Mouse (Mus musculus) neural tube, embryonic 12.5 days (tissue): ENCODE results near the gene Ces5a. TPM values are rescaled to one million over a fixed set of nuclear protein-coding genes. Genes with fewer than 3 reads are reported as not detected.
"Not testable (repeated sequence)": the region's sequence is repeated elsewhere in the genome, so short reads cannot be mapped to it uniquely, and the experiment has no call there.

Source experiments
- ATAC-seq: fragments of 200-750 bp; cut with Nextera tagmentation; 2 replicates; pipeline ENCODE4 v1.8.0; 2017; ENCODE audit warnings: low read depth, mild to moderate bottlenecking, moderate TSS enrichment, moderate library complexity; ENCODE audit not compliant: low FRiP score
- H3K27ac ChIP-seq: fragments of 300-500 bp; sonication (generic); 2 replicates; pipeline ENCODE4 v1.5.1; 2016
- H3K27me3 ChIP-seq: fragments of 300-500 bp; sonication (generic); replicated peaks from 2 replicates; pipeline ENCODE4 v1.6.1; 2016; ENCODE audit warnings: mild to moderate bottlenecking
- H3K36me3 ChIP-seq: fragments of 300-500 bp; sonication (generic); 2 replicates; pipeline ENCODE4 v1.6.1; 2016; ENCODE audit warnings: mild to moderate bottlenecking
- H3K4me1 ChIP-seq: fragments of 300-500 bp; sonication (generic); 2 replicates; pipeline ENCODE4 v1.6.1; 2016
- H3K4me2 ChIP-seq: fragments of 300-500 bp; sonication (generic); replicated peaks from 2 replicates; pipeline ENCODE4 v1.6.1; 2016; ENCODE audit warnings: mild to moderate bottlenecking
- H3K4me3 ChIP-seq: fragments of 300-500 bp; sonication (generic); 2 replicates; pipeline ENCODE4 v1.5.1; 2016
- H3K9ac ChIP-seq: fragments of 300-500 bp; sonication (generic); 2 replicates; pipeline ENCODE4 v1.6.1; 2016; ENCODE audit warnings: mild to moderate bottlenecking
- H3K9me3 ChIP-seq: fragments of 300-500 bp; sonication (generic); 2 replicates; pipeline ENCODE4 v1.6.1; 2016; ENCODE audit warnings: mild to moderate bottlenecking
- WGBS: fragments of 180-500 bp; shearing (Covaris S2); methylation state at CpG from one replicate; pipeline ENCODE4 v1.1.7; 2016; 5-methylcytosine and 5-hydroxymethylcytosine counted together
- polyA plus RNA-seq: library from polyadenylated mRNA; unstranded; fragments of >200 nt; fragmentation: Nextera tagmentation; extraction: Ambion mirVana; gene quantifications from 2 replicates; pipeline ENCODE4 v1.2.1, GENCODE M21; 2016

Ces5a gene
- polyA plus RNA-seq, 1 experiment from 2014 or later: not detected

DNA sequence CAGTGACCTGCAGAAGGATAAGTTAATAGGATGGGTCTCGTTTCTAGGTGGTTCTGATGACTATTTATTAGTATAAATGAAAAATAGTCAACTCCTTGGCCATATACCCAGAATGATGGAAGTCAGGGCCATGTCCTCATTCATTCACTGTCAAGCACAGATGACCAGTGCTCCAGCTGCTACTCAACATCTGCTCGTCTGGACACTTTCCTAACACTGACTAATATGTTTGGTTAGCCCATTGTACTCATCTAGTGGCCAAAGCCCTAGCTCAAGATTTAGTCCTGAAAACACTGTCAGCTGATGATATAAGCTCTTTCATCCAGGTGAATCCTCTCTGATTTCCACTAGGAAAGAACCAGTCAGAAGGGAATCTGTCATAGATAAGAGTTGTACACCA, 24.1 kb upstream of the Ces5a start:
- no peak for ATAC-seq
- 74% methylated on average over 2 of the region's 2 CpGs for WGBS
- H3K4me3 ChIP-seq: no peak overlapping the region
- H3K9ac ChIP-seq: no peak overlapping the region
- no peaks in the 10 kb centered on the region for H3K27me3 ChIP-seq
- H3K36me3 ChIP-seq: no peaks in the 10 kb centered on the region
- H3K4me1 ChIP-seq: no peaks in the 10 kb centered on the region
- 0 out of 2 replicates have a peak, but pooled peaks cover 2% of the 10 kb centered on the region for H3K9me3 ChIP-seq
- no peak overlapping the region for H3K4me2 ChIP-seq
- H3K27ac ChIP-seq: no peak overlapping the region

DNA sequence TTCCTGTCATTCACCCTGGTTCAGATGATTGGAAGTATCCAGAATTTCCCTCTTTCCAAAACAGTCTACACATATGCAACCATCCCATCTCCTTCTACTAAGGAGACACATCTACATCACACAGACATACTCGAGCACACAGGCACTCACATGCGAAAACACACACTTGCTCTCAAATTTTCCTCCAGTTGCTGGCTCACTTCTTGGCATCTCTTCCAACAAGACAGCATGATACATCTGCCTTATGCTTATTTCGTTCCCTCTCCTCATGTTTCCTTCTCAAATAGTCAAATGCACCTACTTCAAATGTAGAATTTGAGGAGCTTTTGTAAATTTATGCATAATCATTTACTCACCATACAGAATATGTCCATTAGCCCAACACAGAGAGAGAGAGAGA, 33.0 kb downstream of the Ces5a start:
- H3K4me2 ChIP-seq: no peak overlapping the region
- no peak for ATAC-seq
- no peaks in the 10 kb centered on the region for H3K27me3 ChIP-seq
- H3K36me3 ChIP-seq: no peaks in the 10 kb centered on the region
- no peak overlapping the region for H3K27ac ChIP-seq
- H3K9ac ChIP-seq: no peak overlapping the region
- no peaks in the 10 kb centered on the region for H3K9me3 ChIP-seq
- 85% methylated on average over 3 of the region's 3 CpGs for WGBS
- H3K4me3 ChIP-seq: no peak overlapping the region
- H3K4me1 ChIP-seq: no peaks in the 10 kb centered on the region

DNA sequence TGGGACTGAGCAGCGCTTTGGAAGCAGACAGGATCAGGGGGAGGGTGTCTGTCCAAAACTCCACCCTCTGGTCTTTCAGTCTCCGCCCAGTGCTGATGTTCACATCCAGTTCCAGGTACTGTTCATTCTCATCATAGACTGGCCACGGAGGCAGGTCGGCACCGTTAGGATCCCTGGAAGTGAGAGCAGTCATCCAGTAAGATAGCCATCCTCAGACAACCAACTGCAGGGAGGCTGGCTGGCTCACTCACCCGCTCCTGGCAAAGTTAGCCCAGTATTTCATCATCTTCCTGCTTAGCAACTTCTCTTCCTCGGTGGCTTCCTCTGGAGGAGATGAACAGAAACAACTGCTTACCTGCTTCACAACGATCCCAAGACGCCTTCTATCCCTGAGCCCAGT, 36.2 kb downstream of the Ces5a start:
- ATAC-seq: no peak
- H3K4me1 ChIP-seq: no peaks in the 10 kb centered on the region
- H3K4me3 ChIP-seq: no peak overlapping the region
- 52% methylated on average over 9 of the region's 9 CpGs for WGBS
- H3K4me2 ChIP-seq: no peak overlapping the region
- H3K9me3 ChIP-seq: no peaks in the 10 kb centered on the region
- H3K27me3 ChIP-seq: no peaks in the 10 kb centered on the region
- H3K9ac ChIP-seq: no peak overlapping the region
- no peak overlapping the region for H3K27ac ChIP-seq
- no peaks in the 10 kb centered on the region for H3K36me3 ChIP-seq

DNA sequence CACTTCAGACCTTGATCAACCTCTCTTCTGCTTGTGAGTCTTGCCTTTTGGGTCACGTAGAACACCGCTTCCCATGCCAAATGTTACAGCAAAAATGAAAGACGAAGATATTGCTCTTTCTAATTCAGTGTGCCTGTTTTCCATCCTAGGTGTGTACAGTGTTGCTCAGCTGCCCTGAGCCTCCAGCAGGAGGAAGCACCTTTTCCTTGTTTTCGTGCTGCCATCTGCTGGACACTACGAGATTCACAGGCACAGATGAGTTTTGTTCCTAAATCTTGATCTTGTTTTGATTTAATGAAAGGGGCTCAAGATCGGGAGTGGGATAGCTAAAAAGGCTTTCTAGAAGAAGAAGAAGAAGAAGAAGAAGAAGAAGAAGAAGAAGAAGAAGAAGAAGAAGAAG, 40.3 kb downstream of the Ces5a start:
- Histone ChIP-seq H3K4me3 (no peak overlapping the region), H3K36me3 (no peaks in the 10 kb centered on the region), H3K27me3 (no peaks in the 10 kb centered on the region), H3K9me3 (no peaks in the 10 kb centered on the region), H3K27ac (no peak overlapping the region), H3K9ac (no peak overlapping the region), H3K4me1 (no peaks in the 10 kb centered on the region), H3K4me2 (no peak overlapping the region)
- WGBS: 22% methylated on average over 6 of the region's 6 CpGs
- ATAC-seq: no peak

DNA sequence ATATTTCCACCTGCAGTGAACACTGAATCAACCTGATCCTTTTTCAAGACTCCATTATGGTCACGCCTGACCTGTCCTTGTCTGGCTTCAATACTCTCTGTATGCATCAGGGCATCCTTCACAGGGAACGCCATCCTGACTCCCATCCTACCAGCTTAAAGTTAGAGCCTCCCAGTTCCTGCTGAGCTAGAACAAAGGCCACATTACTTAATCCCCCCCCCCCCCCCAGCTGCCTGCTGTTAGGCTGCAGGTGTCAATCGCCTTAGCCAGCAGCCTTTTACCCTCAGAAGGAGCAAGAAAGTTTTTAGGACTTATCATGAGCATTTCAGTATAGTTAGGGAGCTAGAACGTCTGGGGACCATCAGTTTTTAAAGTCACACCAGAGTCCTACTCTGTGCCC, 46.9 kb downstream of the Ces5a start:
- WGBS: 9% methylated on average over 4 of the region's 4 CpGs
- ATAC-seq: no peak

DNA sequence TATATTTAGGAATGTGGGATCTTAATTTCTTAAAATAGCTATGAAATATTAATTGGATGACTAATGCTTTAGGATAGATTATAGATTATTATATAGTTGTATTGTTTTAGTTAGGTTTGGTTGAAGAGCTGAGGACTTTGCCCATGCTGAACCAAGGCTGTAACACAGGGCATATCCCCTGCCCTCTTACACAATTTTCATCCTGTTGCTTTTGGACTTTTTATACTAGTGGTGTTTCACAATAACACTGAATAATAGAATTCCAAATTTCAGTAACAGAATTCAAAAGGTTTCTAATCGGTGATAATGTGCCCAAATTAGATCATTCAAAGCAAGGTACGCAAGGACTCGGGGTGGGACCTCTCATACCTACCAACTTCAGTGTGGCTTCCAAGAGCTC, 57.4 kb downstream of the Ces5a start:
- Histone ChIP-seq H3K36me3 (no peaks in the 10 kb centered on the region), H3K9ac (no peak overlapping the region), H3K4me3 (no peak overlapping the region), H3K9me3 (no peaks in the 10 kb centered on the region), H3K4me2 (no peak overlapping the region), H3K27ac (no peak overlapping the region), H3K27me3 (no peaks in the 10 kb centered on the region), H3K4me1 (no peaks in the 10 kb centered on the region)
- ATAC-seq: no peak
- 95% methylated on average over 3 of the region's 3 CpGs for WGBS

More for the DNA sequence above, 46.9 kb downstream of the Ces5a start:
- no peaks in the 10 kb centered on the region for H3K27me3 ChIP-seq
- H3K9me3 ChIP-seq: no peaks in the 10 kb centered on the region
- no peaks in the 10 kb centered on the region for H3K4me1 ChIP-seq
- no peak overlapping the region for H3K4me2 ChIP-seq
- no peak overlapping the region for H3K4me3 ChIP-seq
- no peak overlapping the region for H3K9ac ChIP-seq
- no peak overlapping the region for H3K27ac ChIP-seq
- H3K36me3 ChIP-seq: no peaks in the 10 kb centered on the region

DNA sequence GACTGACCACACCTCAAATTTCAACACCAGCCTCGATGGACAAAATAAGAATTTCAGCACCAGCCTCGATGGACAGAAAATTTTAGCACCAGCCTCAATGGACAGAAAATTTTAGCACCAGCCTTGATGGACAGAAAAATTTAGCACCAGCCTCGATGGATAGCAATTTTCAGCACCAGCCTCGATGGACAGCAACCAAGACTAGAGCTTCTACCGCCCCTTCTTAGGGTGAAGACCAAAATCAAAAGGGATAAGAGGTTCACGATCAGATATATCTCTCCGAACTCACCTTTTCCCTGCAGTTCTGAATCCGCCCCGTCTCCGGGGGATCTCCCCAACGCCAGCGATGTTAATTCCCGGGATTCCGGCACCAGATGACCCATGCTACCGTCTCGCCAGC, 65.9 kb downstream of the Ces5a start:
- not testable (repeated sequence) for ATAC-seq, H3K27ac ChIP-seq, H3K9me3 ChIP-seq, H3K4me3 ChIP-seq, H3K36me3 ChIP-seq, H3K9ac ChIP-seq, H3K27me3 ChIP-seq, H3K4me2 ChIP-seq, H3K4me1 ChIP-seq
- 87% methylated on average over 16 of the region's 16 CpGs for WGBS

DNA sequence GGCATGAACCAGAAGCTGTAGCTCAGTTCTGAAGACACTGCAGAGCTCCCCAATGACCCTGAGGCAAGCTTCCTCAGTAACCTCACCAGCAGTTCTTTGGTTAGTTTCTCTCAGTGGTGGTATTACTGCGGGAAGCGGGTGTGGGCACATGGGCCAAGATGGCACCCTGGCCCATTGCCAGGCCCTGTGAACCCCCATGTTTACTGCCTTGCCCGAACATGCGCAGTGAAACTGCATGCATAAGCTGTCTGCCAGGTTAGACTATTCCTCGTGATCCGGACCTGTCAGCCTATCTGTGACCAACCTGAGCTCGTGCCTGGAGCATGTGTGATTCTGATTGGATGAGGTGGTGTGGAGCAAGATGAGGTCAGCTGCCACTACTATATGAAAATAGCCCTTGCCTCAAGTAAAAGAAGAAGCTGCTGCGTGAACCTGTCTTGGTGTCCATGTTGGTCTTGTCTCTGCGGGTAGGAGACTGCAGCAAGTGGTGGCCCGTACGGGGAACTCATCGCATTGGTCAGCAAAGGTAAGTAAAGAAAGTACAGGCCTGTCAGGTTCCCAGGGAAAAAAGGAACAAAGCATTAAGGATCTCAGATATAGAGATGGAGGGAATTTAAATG, 81.3 kb downstream of the Ces5a start:
- H3K4me3 ChIP-seq: no peak overlapping the region
- no peaks in the 10 kb centered on the region for H3K27me3 ChIP-seq
- H3K4me2 ChIP-seq: no peak overlapping the region
- H3K36me3 ChIP-seq: no peaks in the 10 kb centered on the region
- no peak overlapping the region for H3K27ac ChIP-seq
- ATAC-seq: no peak
- WGBS: 93% methylated on average over 12 of the region's 12 CpGs
- no peak overlapping the region for H3K9ac ChIP-seq
- no peaks in the 10 kb centered on the region for H3K9me3 ChIP-seq
- no peaks in the 10 kb centered on the region for H3K4me1 ChIP-seq

Other genes with a start within 250 kb of the Ces5a start
- not detected in 2 replicates for gene Ces1g, start 198.5 kb downstream of the Ces5a start, polyA plus RNA-seq
- not detected in 2 replicates for gene Ces1h, start 156.1 kb downstream of the Ces5a start, polyA plus RNA-seq